9 mouse cellular contexts compared by ENCODE assay signal in genomic region chr11:119297996-119298395, GRCm38 (mm10). TPM values are rescaled to one million over a fixed set of nuclear protein-coding genes. Genes with fewer than 3 reads are reported as not detected.
DNase-seq lines count a peak whose midpoint lies in the region; ATAC-seq and TF ChIP-seq lines count a peak whose summit lies in the region.
"Had no signal": no experiment of that assay in that cellular context is flagged by ENCODE, and none has a peak within 500 bp of the region (broad histone marks: within the 10 kb centered on the region; RNA-seq: fewer than 3 reads in every experiment).

No protein-coding gene starts in this region.

- H3K27me3 ChIP-seq in liver, adult 2 months (ENCODE audit: control insufficient read depth, insufficient read depth, low read length) = no peaks in the 10 kb centered on the region
- H3K27me3 ChIP-seq in embryonic facial prominence, embryonic 11.5 days (ENCODE audit: control insufficient read depth, insufficient read depth, low read length) = no peaks in the 10 kb centered on the region
- no peaks in the 10 kb centered on the region for H3K27me3 ChIP-seq in intestine, postnatal 0 days (replicated peaks; ENCODE audit: control insufficient read depth, insufficient read depth, low read length)
- H3K27me3 ChIP-seq in stomach, embryonic 14.5 days (ENCODE audit: control insufficient read depth, insufficient read depth, low read length) = no peaks in the 10 kb centered on the region

- peaks cover 3% of the 10 kb centered on the region for H3K4me1 ChIP-seq in liver, adult 2 months (ENCODE audit: control insufficient read depth, insufficient read depth, low read length)
- no peaks in the 10 kb centered on the region for H3K4me1 ChIP-seq in embryonic facial prominence, embryonic 11.5 days (ENCODE audit: control insufficient read depth, insufficient read depth, low read length)
- no peaks in the 10 kb centered on the region for H3K4me1 ChIP-seq in intestine, postnatal 0 days (replicated peaks; ENCODE audit: control insufficient read depth, insufficient read depth, low read length)
- peaks cover 8% of the 10 kb centered on the region for H3K4me1 ChIP-seq in stomach, embryonic 14.5 days (ENCODE audit: control insufficient read depth, insufficient read depth, low read length)

- H3K9me3 ChIP-seq in embryonic facial prominence, embryonic 11.5 days (replicated peaks; ENCODE audit: control insufficient read depth, low read length) = no peaks in the 10 kb centered on the region
- no peaks in the 10 kb centered on the region for H3K9me3 ChIP-seq in intestine, postnatal 0 days (ENCODE audit: control insufficient read depth)
- no peaks in the 10 kb centered on the region for H3K9me3 ChIP-seq in stomach, embryonic 14.5 days (ENCODE audit: control insufficient read depth, low read depth, low read length)

- H3K27ac ChIP-seq in liver, adult 2 months (replicated peaks; ENCODE audit: insufficient read depth, low read depth, low read length) = no peak overlapping the region
- no peak overlapping the region for H3K27ac ChIP-seq in embryonic facial prominence, embryonic 11.5 days (replicated peaks; ENCODE audit: low read depth, low read length)
- no peak overlapping the region for H3K27ac ChIP-seq in intestine, postnatal 0 days (ENCODE audit: low read depth, low read length)
- no peak overlapping the region for H3K27ac ChIP-seq in stomach, embryonic 14.5 days (ENCODE audit: low read length)

- H3K36me3 ChIP-seq in liver, adult 2 months (ENCODE audit: control insufficient read depth, insufficient read depth, low read length) = peaks cover 36% of the 10 kb centered on the region
- peaks cover 21% of the 10 kb centered on the region for H3K36me3 ChIP-seq in embryonic facial prominence, embryonic 11.5 days (replicated peaks; ENCODE audit: control insufficient read depth, insufficient read depth, low read depth, low read length)
- peaks cover 51% of the 10 kb centered on the region for H3K36me3 ChIP-seq in intestine, postnatal 0 days (ENCODE audit: control insufficient read depth, insufficient read depth)
- H3K36me3 ChIP-seq in stomach, embryonic 14.5 days (ENCODE audit: control insufficient read depth, insufficient read depth, low read length) = peaks cover 52% of the 10 kb centered on the region

- H3K4me2 ChIP-seq in embryonic facial prominence, embryonic 11.5 days (ENCODE audit: low read depth, low read length) = 0 out of 2 replicates have a peak overlapping the region, but pooled peaks have one; percentile 3
- no peak overlapping the region; the same call in 1 of the 2 replicates for H3K4me2 ChIP-seq in intestine, postnatal 0 days (replicated peaks; ENCODE audit: low read depth)
- 0 out of 2 replicates have a peak overlapping the region, but pooled peaks have one; percentile 5 for H3K4me2 ChIP-seq in stomach, embryonic 14.5 days (replicated peaks; ENCODE audit: low read depth, low read length)

- no peak overlapping the region for H3K4me3 ChIP-seq in liver, adult 2 months (ENCODE audit: insufficient read depth, low read depth, low read length)
- H3K4me3 ChIP-seq in embryonic facial prominence, embryonic 11.5 days (ENCODE audit: low read depth, low read length) = no peak overlapping the region
- no peak overlapping the region for H3K4me3 ChIP-seq in intestine, postnatal 0 days (ENCODE audit: low read depth, low read length)
- H3K4me3 ChIP-seq in stomach, embryonic 14.5 days (ENCODE audit: low read depth, low read length) = no peak overlapping the region

- peaks cover 14% of the 10 kb centered on the region; the same call in 1 of the 2 replicates for H3K79me2 ChIP-seq in liver, adult 2 months (ENCODE audit: control insufficient read depth, insufficient read depth, low read length)

- TF ChIP-seq CTCF in liver, adult 2 months (IDR thresholded peaks at IDR 0.05; ENCODE audit: low read depth, low read length) = no peak
- 0 out of 2 replicates have a peak, but pooled peaks have one; percentile 10 for TF ChIP-seq CTCF in intestine, postnatal 0 days (IDR thresholded peaks at IDR 0.05; ENCODE audit: low read depth)

- no peak for DNase-seq in liver, adult 2 months (ENCODE audit: extremely low read depth, low read depth, low spot score)
- no peak for DNase-seq in liver
- DNase-seq in embryonic facial prominence, embryonic 11.5 days (ENCODE audit: low spot score) = no peak
- no peak for DNase-seq in embryo, embryonic 10.5 days (ENCODE audit: low spot score)
- DNase-seq in gastrocnemius, adult 18-20 months (ENCODE audit: low spot score) = no peak
- no peak for DNase-seq in right cerebral cortex, adult 2 months (ENCODE audit: low spot score in 2 of 2)
- DNase-seq: heart, postnatal 14 days had no signal

- H3K9ac ChIP-seq in liver, adult 2 months (ENCODE audit: low read depth, low read length) = 0 out of 2 replicates have a peak overlapping the region, but pooled peaks have one; percentile 3
- no peak overlapping the region for H3K9ac ChIP-seq in embryonic facial prominence, embryonic 11.5 days (replicated peaks; ENCODE audit: low read length)
- no peak overlapping the region for H3K9ac ChIP-seq in intestine, postnatal 0 days (ENCODE audit: low read depth, low read length)
- H3K9ac ChIP-seq in stomach, embryonic 14.5 days (replicated peaks; ENCODE audit: low read depth, low read length) = no peak overlapping the region

- ATAC-seq in embryonic facial prominence, embryonic 11.5 days (replicated peaks; ENCODE audit: insufficient number of reproducible peaks, low FRiP score, low TSS enrichment, low read depth) = no peak
- no peak for ATAC-seq in intestine, postnatal 0 days
- ATAC-seq in stomach, embryonic 14.5 days (ENCODE audit: insufficient number of reproducible peaks, insufficient read depth, low FRiP score, low read depth) = no peak

- TF ChIP-seq POLR2A in liver, adult 2 months (IDR thresholded peaks at IDR 0.05; ENCODE audit: extremely low read depth, insufficient read depth, low read length) = no peak

- WGBS in liver, adult 2 months = 72% methylated on average over 6 of the region's 6 CpGs
- 79% methylated on average over 6 of the region's 6 CpGs for WGBS in embryonic facial prominence, embryonic 11.5 days
- WGBS in intestine, postnatal 0 days = 77% methylated on average over 6 of the region's 6 CpGs
- WGBS in stomach, embryonic 14.5 days = 83% methylated on average over 6 of the region's 6 CpGs

RNA-seq across cellular contexts. Expression of gene Eif4a3, which starts 1.9 kb away (rescaled TPM):
- 57.3 and 64.2 TPM in 2 replicates for total RNA-seq in liver, adult 2 months (2014; rRNA removed)
- polyA plus RNA-seq in liver, adult 2 months (2012; rRNA removed) = 49.8 and 61.5 TPM in 2 replicates
- polyA plus RNA-seq in embryonic facial prominence, embryonic 11.5 days (2014; fragmentation: Nextera tagmentation; extraction: Ambion mirVana) = 392 and 414 TPM in 2 replicates
- 162 and 174 TPM in 2 replicates for polyA plus RNA-seq in intestine, postnatal 0 days (2015; fragmentation: Nextera tagmentation; extraction: Ambion mirVana)
- 347 and 363 TPM in 2 replicates for polyA plus RNA-seq in stomach, embryonic 14.5 days (2014; fragmentation: Nextera tagmentation; extraction: Ambion mirVana)
- total RNA-seq in gastrocnemius, adult 18-20 months (2021) = 10 to 100 TPM; 32.2 to 43.5 TPM

RNA-seq across cellular contexts. Expression of gene Card14, which starts 9.6 kb away (rescaled TPM):
- total RNA-seq in liver, adult 2 months (2014; rRNA removed) = 0.09 and 0.20 TPM in 2 replicates
- polyA plus RNA-seq in liver, adult 2 months (2012; rRNA removed) = 0.10 and 0.22 TPM in 2 replicates
- polyA plus RNA-seq in embryonic facial prominence, embryonic 11.5 days (2014; fragmentation: Nextera tagmentation; extraction: Ambion mirVana) = 0.06 and 0.08 TPM in 2 replicates
- polyA plus RNA-seq in intestine, postnatal 0 days (2015; fragmentation: Nextera tagmentation; extraction: Ambion mirVana) = 9.9 and 11.4 TPM in 2 replicates
- polyA plus RNA-seq in stomach, embryonic 14.5 days (2014; fragmentation: Nextera tagmentation; extraction: Ambion mirVana) = 0.34 and 0.38 TPM in 2 replicates
- total RNA-seq in gastrocnemius, adult 18-20 months (2021) = under 1 TPM; 0.21 to 0.34 TPM

RNA-seq across cellular contexts. Expression of gene Gaa, which starts 30.3 kb away (rescaled TPM):
- 22.4 and 49.3 TPM in 2 replicates for total RNA-seq in liver, adult 2 months (2014; rRNA removed)
- 108 and 119 TPM in 2 replicates for polyA plus RNA-seq in liver, adult 2 months (2012; rRNA removed)
- polyA plus RNA-seq in embryonic facial prominence, embryonic 11.5 days (2014; fragmentation: Nextera tagmentation; extraction: Ambion mirVana) = 15.7 and 19.0 TPM in 2 replicates
- polyA plus RNA-seq in intestine, postnatal 0 days (2015; fragmentation: Nextera tagmentation; extraction: Ambion mirVana) = 71.6 and 79.0 TPM in 2 replicates
- polyA plus RNA-seq in stomach, embryonic 14.5 days (2014; fragmentation: Nextera tagmentation; extraction: Ambion mirVana) = 50.3 and 55.8 TPM in 2 replicates
- total RNA-seq in gastrocnemius, adult 18-20 months (2021) = 100 to 1,000 TPM; 174 to 191 TPM

RNA-seq across cellular contexts. Expression of gene Sgsh, which starts 57.3 kb away (rescaled TPM):
- 2.1 and 2.6 TPM in 2 replicates for total RNA-seq in liver, adult 2 months (2014; rRNA removed)
- 8.7 and 11.9 TPM in 2 replicates for polyA plus RNA-seq in liver, adult 2 months (2012; rRNA removed)
- polyA plus RNA-seq in embryonic facial prominence, embryonic 11.5 days (2014; fragmentation: Nextera tagmentation; extraction: Ambion mirVana) = 4.5 and 6.2 TPM in 2 replicates
- polyA plus RNA-seq in intestine, postnatal 0 days (2015; fragmentation: Nextera tagmentation; extraction: Ambion mirVana) = 7.7 and 8.3 TPM in 2 replicates
- polyA plus RNA-seq in stomach, embryonic 14.5 days (2014; fragmentation: Nextera tagmentation; extraction: Ambion mirVana) = 5.8 and 8.8 TPM in 2 replicates
- 1 to 10 TPM; 3.3 to 3.4 TPM for total RNA-seq in gastrocnemius, adult 18-20 months (2021)

RNA-seq across cellular contexts. Expression of gene Slc26a11, which starts 57.4 kb away (rescaled TPM):
- total RNA-seq in liver, adult 2 months (2014; rRNA removed) = 2.5 and 3.9 TPM in 2 replicates
- polyA plus RNA-seq in liver, adult 2 months (2012; rRNA removed) = 5.3 and 7.5 TPM in 2 replicates
- polyA plus RNA-seq in embryonic facial prominence, embryonic 11.5 days (2014; fragmentation: Nextera tagmentation; extraction: Ambion mirVana) = 5.5 and 7.1 TPM in 2 replicates
- polyA plus RNA-seq in intestine, postnatal 0 days (2015; fragmentation: Nextera tagmentation; extraction: Ambion mirVana) = 6.7 and 7.7 TPM in 2 replicates
- polyA plus RNA-seq in stomach, embryonic 14.5 days (2014; fragmentation: Nextera tagmentation; extraction: Ambion mirVana) = 9.0 and 11.8 TPM in 2 replicates
- total RNA-seq in gastrocnemius, adult 18-20 months (2021) = 1 to 10 TPM; 2.4 to 2.8 TPM
